Mouse (Mus musculus): ENCODE results near the gene Cpn2. TPM values are rescaled to one million over a fixed set of nuclear protein-coding genes. Genes with fewer than 3 reads are reported as not detected.

The Cpn2 gene
- polyA plus RNA-seq, 1 experiment from 2014 or later = 10.9 TPM

DNA sequence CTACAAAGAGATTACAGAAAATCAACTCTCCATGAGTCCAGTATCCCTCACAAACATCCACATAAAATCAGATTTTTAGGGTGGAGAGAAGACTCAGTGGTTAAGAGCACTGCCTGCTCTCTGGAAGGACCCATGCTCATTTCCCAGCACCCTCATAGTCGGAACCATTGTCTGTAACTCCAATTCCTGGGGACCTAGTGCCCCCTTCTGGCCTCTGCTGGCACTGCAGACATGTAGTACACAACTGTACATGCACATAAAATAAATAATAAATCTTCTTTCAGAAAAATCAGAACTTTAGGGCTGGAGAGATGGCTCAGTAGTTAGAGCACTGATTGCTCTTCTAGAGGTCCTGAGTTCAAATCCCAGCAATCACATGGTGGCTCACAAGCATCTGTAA, 58.0 kb downstream of the Cpn2 start:
- peak; percentile 38 for TF ChIP-seq CTCF (IDR thresholded peaks at IDR 0.05; ENCODE audit: low read depth)
- TF ChIP-seq EP300 (IDR thresholded peaks at IDR 0.05; ENCODE audit: low read depth) = no peak
- ATAC-seq = no peak
- no peaks in the 10 kb centered on the region for H3K36me3 ChIP-seq (replicated peaks; ENCODE audit: insufficient read depth, low read length)
- 88% methylated on average over 1 of the region's 1 CpGs for WGBS (ENCODE audit: insufficient replicate concordance)
- no peaks in the 10 kb centered on the region for H3K27me3 ChIP-seq (ENCODE audit: insufficient read depth, low read length)
- no peak overlapping the region for H3K9ac ChIP-seq (replicated peaks)
- no peak overlapping the region for H3K4me3 ChIP-seq (ENCODE audit: low read depth, low read length)
- H3K4me2 ChIP-seq (ENCODE audit: low read depth, low read length) = no peak overlapping the region
- no peak overlapping the region for H3K27ac ChIP-seq (ENCODE audit: low read depth)
- H3K4me1 ChIP-seq (ENCODE audit: insufficient read depth) = no peaks in the 10 kb centered on the region
- peaks cover 5% of the 10 kb centered on the region; the same call in 1 of the 2 replicates for H3K9me3 ChIP-seq (ENCODE audit: low read length)
- no peak for DNase-seq

DNA sequence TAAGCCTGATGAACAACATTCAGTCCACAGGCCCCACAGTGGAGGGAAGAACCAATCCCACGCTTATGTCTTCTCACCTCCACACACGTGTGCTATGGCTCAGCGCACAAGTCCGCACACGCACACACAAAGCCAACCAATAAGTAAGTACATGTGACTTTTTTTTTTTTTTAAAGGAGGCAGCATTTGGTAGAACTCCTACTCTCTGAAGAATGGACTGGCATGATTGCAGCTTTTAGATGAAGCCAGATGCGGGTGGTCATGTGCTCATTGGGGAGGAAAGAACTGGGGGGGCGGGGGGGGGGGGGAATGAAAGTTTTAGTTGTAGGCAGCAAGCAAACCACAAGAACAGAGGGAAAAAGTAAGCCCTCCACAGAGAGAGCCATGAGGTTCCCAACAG, 59.3 kb downstream of the Cpn2 start:
- Histone ChIP-seq H3K36me3 (replicated peaks; ENCODE audit: insufficient read depth, low read length) (no peaks in the 10 kb centered on the region), H3K4me3 (ENCODE audit: low read depth, low read length) (no peak overlapping the region), H3K9ac (replicated peaks) (no peak overlapping the region), H3K4me2 (ENCODE audit: low read depth, low read length) (no peak overlapping the region), H3K27ac (ENCODE audit: low read depth) (no peak overlapping the region), H3K27me3 (ENCODE audit: insufficient read depth, low read length) (no peaks in the 10 kb centered on the region), H3K4me1 (ENCODE audit: insufficient read depth) (no peaks in the 10 kb centered on the region), H3K9me3 (ENCODE audit: low read length) (peaks cover 5% of the 10 kb centered on the region; the same call in 1 of the 2 replicates)
- no peak for DNase-seq
- 78% methylated on average over 6 of the region's 7 CpGs for WGBS (ENCODE audit: insufficient replicate concordance)
- no peak for ATAC-seq
- TF ChIP-seq EP300 (IDR thresholded peaks at IDR 0.05; ENCODE audit: low read depth) (no peak), CTCF (IDR thresholded peaks at IDR 0.05; ENCODE audit: low read depth) (no peak)

DNA sequence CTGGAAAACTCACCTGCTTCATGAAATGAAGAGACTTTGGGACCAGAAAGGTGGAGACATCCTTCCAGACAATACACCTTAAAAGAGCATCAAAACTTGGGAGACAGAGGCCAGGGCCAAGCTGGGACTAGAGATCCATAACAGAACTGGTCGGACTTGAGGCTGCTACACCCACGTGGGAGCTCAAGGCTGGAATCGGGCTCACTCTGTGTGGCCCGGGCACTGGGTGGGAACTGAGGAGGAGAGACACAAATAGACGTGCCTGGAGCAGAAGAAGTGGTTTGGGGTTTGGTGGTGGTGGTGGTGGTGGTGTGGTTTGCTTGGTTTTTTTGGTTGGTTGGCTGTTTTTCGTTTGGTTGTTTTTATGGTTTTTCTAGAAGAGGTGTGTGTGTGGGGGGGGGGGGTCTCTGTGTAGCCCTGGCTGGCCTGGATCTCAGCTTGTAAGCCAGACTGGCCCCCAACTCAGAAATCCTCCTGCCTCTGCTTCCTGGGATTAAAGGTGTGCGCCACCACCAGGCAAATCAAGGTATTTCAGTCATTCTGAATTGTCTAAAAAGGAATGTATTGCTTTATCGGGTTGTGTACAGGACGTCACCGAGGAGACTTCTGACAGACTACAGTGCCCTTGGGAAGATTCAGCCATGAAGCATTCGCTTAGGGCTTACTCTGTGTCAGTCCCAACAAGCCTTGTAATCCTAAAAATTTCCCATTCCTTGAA, 60.0 kb downstream of the Cpn2 start:
- H3K36me3 ChIP-seq (replicated peaks; ENCODE audit: insufficient read depth, low read length) = no peaks in the 10 kb centered on the region
- H3K27me3 ChIP-seq (ENCODE audit: insufficient read depth, low read length) = no peaks in the 10 kb centered on the region
- ATAC-seq (no peak), DNase-seq (no peak)
- H3K27ac ChIP-seq (ENCODE audit: low read depth) = no peak overlapping the region
- H3K4me3 ChIP-seq (ENCODE audit: low read depth, low read length) = no peak overlapping the region
- WGBS (ENCODE audit: insufficient replicate concordance) = 79% methylated on average over 11 of the region's 11 CpGs
- H3K4me2 ChIP-seq (ENCODE audit: low read depth, low read length) = no peak overlapping the region
- H3K9me3 ChIP-seq (ENCODE audit: low read length) = peaks cover 5% of the 10 kb centered on the region; the same call in 1 of the 2 replicates
- no peak overlapping the region for H3K9ac ChIP-seq (replicated peaks)
- TF ChIP-seq EP300 (IDR thresholded peaks at IDR 0.05; ENCODE audit: low read depth) (no peak), CTCF (IDR thresholded peaks at IDR 0.05; ENCODE audit: low read depth) (0 out of 2 replicates have a peak, but pooled peaks have one; percentile 20)
- H3K4me1 ChIP-seq (ENCODE audit: insufficient read depth) = no peaks in the 10 kb centered on the region

Other genes starting within 250 kb of the Cpn2 start
- gene Hes1, start 203.1 kb downstream of the Cpn2 start, polyA plus RNA-seq (2015; fragmentation: Nextera tagmentation; extraction: Ambion mirVana) = 14.3 and 20.1 TPM in 2 replicates
- 0.11 TPM in 2 replicates for gene Lrrc15, start 15.8 kb upstream of the Cpn2 start, polyA plus RNA-seq (2015; fragmentation: Nextera tagmentation; extraction: Ambion mirVana)
- gene Gp5, start 43.3 kb upstream of the Cpn2 start, polyA plus RNA-seq (2015; fragmentation: Nextera tagmentation; extraction: Ambion mirVana) = 17.5 and 17.7 TPM in 2 replicates
- 9.0 and 9.9 TPM in 2 replicates for gene Atp13a3, start 138.5 kb upstream of the Cpn2 start, polyA plus RNA-seq (2015; fragmentation: Nextera tagmentation; extraction: Ambion mirVana)

Data from liver, postnatal 0 days (tissue).